Mouse (Mus musculus) liver, embryonic 14.5 days (tissue): ENCODE data around the gene Cotl1.

Source experiments
- CTCF ChIP-seq: IDR thresholded peaks from 2 replicates; pipeline ENCODE4 v1.5.1; 2016; ENCODE audit warnings: antibody characterized with exemption, low read depth, control low read depth
- EP300 ChIP-seq: IDR thresholded peaks from 2 replicates; pipeline ENCODE4 v1.6.1; 2016; ENCODE audit warnings: antibody characterized with exemption, low read depth

DNA sequence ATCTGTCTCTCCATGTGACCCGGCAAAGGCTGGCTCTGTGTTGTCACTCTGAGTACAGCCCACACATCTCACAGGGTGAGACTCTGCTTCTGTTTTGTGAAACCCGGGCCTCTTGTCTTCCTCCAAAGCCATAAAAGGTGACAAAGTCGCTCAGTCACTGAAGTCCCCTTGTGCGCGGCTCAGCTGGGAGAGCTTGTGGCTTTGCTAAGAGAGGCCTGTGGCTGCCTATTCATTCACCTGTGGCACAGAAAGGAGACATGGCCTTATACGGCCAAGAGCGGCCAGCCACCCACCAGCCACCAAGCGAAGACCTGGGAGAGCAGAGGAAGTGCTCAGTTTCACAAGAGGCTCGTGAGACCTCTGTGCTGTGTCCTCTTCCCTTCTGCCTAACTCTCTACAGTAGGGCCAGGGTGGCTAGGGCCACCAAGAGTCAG is 56.2 kb downstream of the Cotl1 start:
- no peak for TF ChIP-seq CTCF
- no peak for TF ChIP-seq EP300
